Mouse (Mus musculus): Measurements from ENCODE around the gene Ptpre. TPM values are rescaled to one million over a fixed set of nuclear protein-coding genes. Genes with fewer than 3 reads are reported as not detected.

The Ptpre gene
- polyA plus RNA-seq, 1 experiment from 2014 or later = 1.0 TPM

MicroRNAs within 50 kb of the gene (microRNA counts, 519-probe panel; counts per million panel counts)
- not detected for microRNA mmu-miR-1962

Small RNA genes lying within 50 kb of the gene (microRNA-seq; reads per million reads assigned to microRNA genes)
- gene Mir1962 (ENCODE audit: borderline number of aligned reads) = not detected

Other genes starting within 250 kb of the Ptpre start
- 0.93 and 0.97 TPM in 2 replicates for gene Foxi2, start 127.2 kb upstream of the Ptpre start, polyA plus RNA-seq (2014; fragmentation: Nextera tagmentation; extraction: Ambion mirVana)
- gene Clrn3, start 8.8 kb upstream of the Ptpre start, polyA plus RNA-seq (2014; fragmentation: Nextera tagmentation; extraction: Ambion mirVana) = not detected in 2 replicates
- 60.4 and 65.6 TPM in 2 replicates for gene Mki67, start 178.9 kb downstream of the Ptpre start, polyA plus RNA-seq (2014; fragmentation: Nextera tagmentation; extraction: Ambion mirVana)

Data from embryonic facial prominence, embryonic 11.5 days (tissue).